Mouse (Mus musculus): ENCODE measurements at regions not wholly inside any gene's neighbourhood (a gene's known extent, or its start where the extent isn't known, plus 50 kb on each side); places are given as distances from the start of the nearest gene placed in this dataset.
"Not testable (repeated sequence)": the region's sequence is repeated elsewhere in the genome, so short reads cannot be mapped to it uniquely, and the experiment has no call there.

- not testable (repeated sequence) for DNase-seq
These were observed 235.4 kb upstream of the Cts3 start for GRCm38 (mm10) chr13:61805300-61805699.

GRCm38 (mm10) chr13:61804168-61804874, 234.4 kb upstream of the Cts3 start:
- peak; percentile 3 to 30 for DNase-seq

- not testable (repeated sequence) for DNase-seq
These were observed 233.8 kb upstream of the Cts3 start for GRCm38 (mm10) chr13:61803763-61804162.

- not testable (repeated sequence) for DNase-seq
These were observed 193.5 kb upstream of the Cts3 start for GRCm38 (mm10) chr13:61763457-61763856.

All from cerebellum, postnatal 10 days (tissue).